Mouse (Mus musculus) C2C12 (cell line): ENCODE measurements around the gene Mrgprd. TPM values are rescaled to one million over a fixed set of nuclear protein-coding genes. Genes with fewer than 3 reads are reported as not detected.

ENCODE experiments used
- H3K27me3 ChIP-seq: one replicate; pipeline ENCODE4 v1.6.1; 2011; ENCODE audit not compliant: control insufficient read depth, insufficient read depth, insufficient read length
- H3K36me3 ChIP-seq: one replicate; pipeline ENCODE4 v1.6.1; 2011; ENCODE audit not compliant: control insufficient read depth, insufficient read depth
- H3K4me3 ChIP-seq: one replicate; pipeline ENCODE4 v1.5.1; 2011; ENCODE audit warnings: mild to moderate bottlenecking, control low read depth; ENCODE audit not compliant: poor library complexity, insufficient read depth, severe bottlenecking
- H3K79me2 ChIP-seq: one replicate; pipeline ENCODE4 v1.6.1; 2011; ENCODE audit not compliant: control insufficient read depth, insufficient read depth
- H3K79me3 ChIP-seq: one replicate; pipeline ENCODE4 v1.6.1; 2011; ENCODE audit warnings: low read depth, control low read depth
- H3ac ChIP-seq: one replicate; pipeline ENCODE3; 2011; ENCODE audit warnings: low read depth; ENCODE audit not compliant: control insufficient read depth, insufficient read length
- CEBPB ChIP-seq: IDR thresholded peaks from one replicate; pipeline ENCODE4 v1.6.1; 2011; ENCODE audit warnings: low read depth, mild to moderate bottlenecking, control low read depth, moderate library complexity
- CTCF ChIP-seq: IDR thresholded peaks from one replicate; pipeline ENCODE4 v1.5.1; 2011; ENCODE audit not compliant: control insufficient read depth, insufficient read depth, insufficient read length
- FOSL1 ChIP-seq: IDR thresholded peaks from one replicate; pipeline ENCODE4 v1.8.0; 2011; ENCODE audit warnings: mild to moderate bottlenecking, low read length; ENCODE audit not compliant: poor library complexity, insufficient read depth, severe bottlenecking
- MAX ChIP-seq: IDR thresholded peaks from one replicate; pipeline ENCODE4 v1.6.1; 2011; ENCODE audit warnings: mild to moderate bottlenecking, control low read depth
- MYOD1 ChIP-seq: IDR thresholded peaks from one replicate; pipeline ENCODE4 v1.6.1; 2011; ENCODE audit warnings: low read depth; ENCODE audit not compliant: control insufficient read depth, insufficient read length
- MYOG ChIP-seq: IDR thresholded peaks from one replicate; pipeline ENCODE4 v1.6.1; 2011; ENCODE audit not compliant: control insufficient read depth, insufficient read length; ENCODE audit errors: extremely low read depth
- USF1 ChIP-seq: IDR thresholded peaks from one replicate; pipeline ENCODE4 v1.6.1; 2011; ENCODE audit warnings: low read depth, mild to moderate bottlenecking, control low read depth, moderate library complexity
- polyA plus RNA-seq: library from polyadenylated mRNA; unstranded; fragments of >200 nt; fragmentation: generic; extraction: Trizol; gene quantifications from one replicate; pipeline ENCODE4 v1.2.1, GENCODE M21; 2012; ENCODE audit warnings: missing spikeins

Mrgprd gene
- polyA plus RNA-seq, 1 experiment, result not detected

DNA sequence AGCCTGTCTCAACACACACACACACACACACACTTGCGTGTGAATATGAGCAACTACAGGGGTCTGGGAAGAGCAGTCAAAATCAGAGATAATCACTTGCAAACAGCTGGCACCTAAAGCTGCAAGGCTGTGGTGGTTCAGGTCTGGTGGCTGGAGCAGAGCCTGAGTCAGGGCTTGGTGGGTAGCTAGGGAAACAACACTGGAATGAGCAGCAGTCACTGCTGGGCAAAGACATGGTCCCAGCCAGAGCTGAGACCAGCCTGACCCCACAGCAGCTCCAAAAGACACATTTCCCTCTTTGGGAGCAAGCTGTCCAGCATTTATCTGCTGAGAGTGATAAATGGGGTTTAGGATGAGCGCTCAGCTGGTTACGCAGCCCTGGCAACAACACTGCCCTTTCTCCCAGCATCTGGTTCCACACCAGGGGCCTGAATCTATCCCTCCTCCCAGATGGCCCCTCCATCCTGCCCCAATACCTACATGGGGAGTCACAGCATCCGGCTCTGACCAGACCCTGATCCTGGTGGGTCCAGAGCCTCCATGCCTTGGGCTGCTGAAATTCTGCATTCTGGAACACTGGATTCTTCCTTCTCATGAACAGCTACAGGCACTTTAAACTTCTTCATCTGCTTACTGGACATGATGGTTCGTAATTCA is 25.7 kb downstream of the Mrgprd start:
- Histone ChIP-seq H3K79me2 (no peaks in the 10 kb centered on the region), H3K4me3 (no peak overlapping the region), H3K27me3 (no peaks in the 10 kb centered on the region), H3K79me3 (no peaks in the 10 kb centered on the region), H3K36me3 (no peaks in the 10 kb centered on the region), H3ac (no peak overlapping the region)
- no peak for TF ChIP-seq MYOD1
- TF ChIP-seq CTCF, result no peak
- no peak for TF ChIP-seq FOSL1
- no peak for TF ChIP-seq CEBPB
- TF ChIP-seq USF1, result no peak
- no peak for TF ChIP-seq MAX
- no peak for TF ChIP-seq MYOG

Other genes starting within 250 kb of the Mrgprd start
- not detected for gene 1810010D01Rik, start 106.7 kb upstream of the Mrgprd start, polyA plus RNA-seq
- 5.2 TPM for gene Tpcn2, start 30.8 kb upstream of the Mrgprd start, polyA plus RNA-seq
- gene Mrgprf, start 14.0 kb upstream of the Mrgprd start, polyA plus RNA-seq, result 0.88 TPM